Mouse (Mus musculus): Measurements from ENCODE around the gene Cdhr3.

GRCm38 (mm10) chr12:33105724-33106123 lies 13.0 kb upstream of the Cdhr3 start:
- TF ChIP-seq CTCF (IDR thresholded peaks at IDR 0.05; ENCODE audit: insufficient read depth, low read length) (no peak), POLR2A (IDR thresholded peaks at IDR 0.05; ENCODE audit: borderline replicate concordance, extremely low read depth, low read depth, low read length) (no peak)

All from lung, adult 2 months (tissue).